Mouse (Mus musculus) midbrain, embryonic 12.5 days (tissue): ENCODE data around the gene Creb1. TPM values are rescaled to one million over a fixed set of nuclear protein-coding genes. Genes with fewer than 3 reads are reported as not detected.

Experiments used
- ATAC-seq: fragments of 200-750 bp; cut with Nextera tagmentation; 2 replicates; pipeline ENCODE4 v1.8.0; 2017; ENCODE audit warnings: low read depth, moderate TSS enrichment, moderate library complexity; ENCODE audit not compliant: low FRiP score
- H3K27ac ChIP-seq: fragments of 300-500 bp; sonication (generic); replicated peaks from 2 replicates; pipeline ENCODE4 v1.5.1; 2016; ENCODE audit warnings: mild to moderate bottlenecking
- H3K27me3 ChIP-seq: fragments of 300-500 bp; sonication (generic); 2 replicates; pipeline ENCODE4 v1.6.1; 2016; ENCODE audit warnings: mild to moderate bottlenecking
- H3K36me3 ChIP-seq: fragments of 300-500 bp; sonication (generic); 2 replicates; pipeline ENCODE4 v1.6.1; 2016
- H3K4me1 ChIP-seq: fragments of 300-500 bp; sonication (generic); 2 replicates; pipeline ENCODE4 v1.6.1; 2016
- H3K4me2 ChIP-seq: fragments of 300-500 bp; sonication (generic); replicated peaks from 2 replicates; pipeline ENCODE4 v1.6.1; 2016; ENCODE audit warnings: mild to moderate bottlenecking, moderate library complexity
- H3K4me3 ChIP-seq: fragments of 300-500 bp; sonication (generic); 2 replicates; pipeline ENCODE4 v1.5.1; 2016; ENCODE audit warnings: mild to moderate bottlenecking
- H3K9ac ChIP-seq: fragments of 300-500 bp; sonication (generic); replicated peaks from 2 replicates; pipeline ENCODE4 v1.6.1; 2016; ENCODE audit warnings: mild to moderate bottlenecking, moderate library complexity
- H3K9me3 ChIP-seq: fragments of 300-500 bp; sonication (generic); 2 replicates; pipeline ENCODE4 v1.6.1; 2016; ENCODE audit warnings: mild to moderate bottlenecking
- WGBS: fragments of 180-500 bp; shearing (Covaris S2); methylation state at CpG from one replicate; pipeline ENCODE4 v1.1.7; 2016; 5-methylcytosine and 5-hydroxymethylcytosine counted together
- polyA plus RNA-seq: library from polyadenylated mRNA; unstranded; fragments of >200 nt; fragmentation: Nextera tagmentation; extraction: Ambion mirVana; gene quantifications from 2 replicates; pipeline ENCODE4 v1.2.1, GENCODE M21; 2016

Gene Creb1
- polyA plus RNA-seq, 1 experiment from 2014 or later: 63.5 TPM

DNA sequence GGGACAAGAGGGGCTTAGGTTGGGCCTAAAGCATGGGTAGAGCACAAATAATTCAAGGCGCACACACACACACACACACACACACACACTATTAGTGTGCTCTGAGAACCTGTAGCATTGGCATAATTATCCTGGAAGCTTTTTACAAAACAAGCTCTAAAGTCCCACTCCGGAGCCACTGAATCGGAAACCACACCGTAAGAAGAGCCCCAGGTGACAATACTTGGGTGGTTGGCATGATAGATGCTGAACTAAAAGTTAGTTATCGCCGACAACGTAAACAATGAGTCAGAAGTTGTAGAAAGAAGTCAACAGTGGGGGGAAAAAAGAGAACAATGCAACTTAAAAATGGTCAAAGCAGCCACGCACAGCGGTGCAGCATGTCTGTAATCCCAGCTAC lies 81.9 kb downstream of the Creb1 start:
- Histone ChIP-seq H3K9ac (no peak overlapping the region), H3K4me2 (no peak overlapping the region), H3K4me3 (no peak overlapping the region), H3K4me1 (peaks cover 19% of the 10 kb centered on the region), H3K27ac (no peak overlapping the region), H3K27me3 (no peaks in the 10 kb centered on the region), H3K9me3 (no peaks in the 10 kb centered on the region), H3K36me3 (peaks cover 21% of the 10 kb centered on the region)
- no peak for ATAC-seq
- WGBS: 90% methylated on average over 9 of the region's 9 CpGs

DNA sequence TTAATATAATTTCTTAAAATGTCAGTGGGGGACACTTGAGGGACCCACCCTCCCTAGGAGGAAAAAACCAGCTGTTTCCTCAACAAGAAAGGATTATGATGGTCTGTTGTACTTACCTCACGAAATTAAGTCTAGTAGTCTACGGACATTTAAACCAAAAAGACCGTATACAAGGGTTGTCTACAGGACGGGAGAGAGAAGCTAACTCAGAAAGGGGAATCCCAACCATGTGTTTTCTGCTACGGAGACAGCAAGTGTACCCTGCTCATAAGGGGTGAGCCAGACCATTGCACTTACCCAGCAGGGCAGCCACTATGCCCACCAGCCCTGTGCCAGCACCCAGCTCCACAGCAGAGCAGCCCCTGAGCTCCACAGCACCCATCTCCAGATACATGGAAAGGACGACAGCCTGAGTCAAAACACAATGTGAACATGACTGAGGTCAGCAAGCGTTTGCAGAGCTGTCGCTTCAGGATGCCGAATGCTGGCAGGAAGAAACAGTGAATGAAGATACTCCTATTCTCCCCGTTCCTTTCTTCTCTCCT lies 82.4 kb downstream of the Creb1 start:
- WGBS: 87% methylated on average over 10 of the region's 10 CpGs
- ATAC-seq: no peak
- H3K4me1 ChIP-seq: peaks cover 19% of the 10 kb centered on the region

DNA sequence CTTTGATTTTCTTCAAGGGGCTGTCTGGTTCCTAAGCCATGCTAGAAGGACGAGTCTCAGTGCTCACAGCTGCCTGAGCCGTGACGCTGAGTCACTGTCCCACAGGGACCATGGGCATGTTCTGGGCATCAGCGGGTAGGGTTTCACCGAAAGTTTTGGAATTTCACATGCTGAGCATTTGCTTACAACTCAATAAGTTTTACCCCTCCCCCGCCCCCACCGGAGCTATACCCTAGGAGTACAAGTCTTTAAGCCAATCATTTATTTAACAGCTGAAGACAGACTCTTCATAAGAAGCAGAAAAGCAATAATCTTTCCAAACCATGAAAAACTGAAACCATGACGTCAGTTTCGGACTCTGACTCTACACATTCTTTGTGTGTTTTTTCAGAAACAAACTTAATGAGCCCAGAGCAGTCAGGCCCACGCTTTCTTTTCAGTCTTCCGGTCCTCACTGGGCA lies 83.1 kb downstream of the Creb1 start:
- Histone ChIP-seq H3K4me2 (peak overlapping the region; percentile 71; the same call in 1 of the 2 replicates), H3K27me3 (no peaks in the 10 kb centered on the region), H3K36me3 (peaks cover 9% of the 10 kb centered on the region; the same call in 1 of the 2 replicates), H3K4me1 (peaks cover 19% of the 10 kb centered on the region), H3K4me3 (no peak overlapping the region), H3K9ac (no peak overlapping the region), H3K27ac (no peak overlapping the region), H3K9me3 (no peaks in the 10 kb centered on the region)
- no peak for ATAC-seq
- 79% methylated on average over 11 of the region's 11 CpGs for WGBS

More for the DNA sequence above, 82.4 kb downstream of the Creb1 start:
- no peaks in the 10 kb centered on the region for H3K27me3 ChIP-seq
- no peaks in the 10 kb centered on the region for H3K9me3 ChIP-seq
- H3K27ac ChIP-seq: no peak overlapping the region
- no peak overlapping the region for H3K4me2 ChIP-seq
- no peak overlapping the region for H3K9ac ChIP-seq
- peaks cover 16% of the 10 kb centered on the region for H3K36me3 ChIP-seq
- no peak overlapping the region for H3K4me3 ChIP-seq

DNA sequence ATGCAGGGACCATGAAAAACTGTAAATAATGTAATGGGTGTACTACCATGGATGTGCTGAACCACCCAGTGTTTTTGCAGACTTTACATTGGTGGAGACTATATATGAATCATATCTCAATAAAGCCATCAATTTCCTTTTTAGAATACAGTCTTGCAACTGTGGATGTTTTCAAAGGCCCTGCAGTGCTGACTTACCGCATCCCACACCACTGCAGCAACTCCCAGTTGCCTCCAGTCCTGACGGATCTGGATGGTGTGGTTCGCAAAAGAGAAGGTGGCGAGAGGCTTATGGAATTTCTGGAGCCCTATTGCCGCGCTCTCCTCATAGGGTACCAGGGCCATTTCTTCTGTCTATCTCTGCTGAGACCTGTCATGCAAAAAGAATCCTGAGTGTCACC lies 83.6 kb downstream of the Creb1 start:
- no peak for ATAC-seq
- H3K27ac ChIP-seq: no peak overlapping the region
- H3K36me3 ChIP-seq: peaks cover 8% of the 10 kb centered on the region; the same call in 1 of the 2 replicates
- H3K4me1 ChIP-seq: peaks cover 19% of the 10 kb centered on the region
- H3K4me3 ChIP-seq: peak overlapping the region; percentile 77
- H3K9ac ChIP-seq: peak overlapping the region; percentile 92; the same call in 1 of the 2 replicates
- H3K27me3 ChIP-seq: no peaks in the 10 kb centered on the region
- H3K9me3 ChIP-seq: no peaks in the 10 kb centered on the region
- peak overlapping the region; percentile 71 for H3K4me2 ChIP-seq
- WGBS: 71% methylated on average over 6 of the region's 6 CpGs

DNA sequence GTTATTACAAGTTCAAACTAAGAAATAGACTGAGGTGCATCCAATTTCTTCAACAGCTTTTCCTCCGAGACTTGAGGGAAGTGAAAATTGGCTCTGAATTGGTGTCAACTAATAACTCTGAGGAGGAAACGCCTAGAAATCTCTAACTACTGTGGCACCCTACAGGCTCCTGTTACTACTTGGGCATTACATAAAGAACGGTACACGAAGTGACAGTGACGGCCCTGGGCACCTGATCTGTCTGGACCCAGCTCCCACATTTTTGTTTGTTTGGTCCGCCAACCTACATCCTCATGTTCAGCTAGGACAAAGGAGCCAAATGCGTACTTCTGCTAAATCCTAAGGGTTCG lies 84.1 kb downstream of the Creb1 start:
- Histone ChIP-seq H3K27me3 (no peaks in the 10 kb centered on the region), H3K4me2 (peak overlapping the region; percentile 71), H3K36me3 (peaks cover 8% of the 10 kb centered on the region; the same call in 1 of the 2 replicates), H3K9ac (peak overlapping the region; percentile 92), H3K4me3 (peak overlapping the region; percentile 77), H3K9me3 (no peaks in the 10 kb centered on the region), H3K27ac (peak overlapping the region; percentile 94), H3K4me1 (peaks cover 19% of the 10 kb centered on the region)
- ATAC-seq: peak; percentile 11
- WGBS: 7% methylated on average over 8 of the region's 8 CpGs

DNA sequence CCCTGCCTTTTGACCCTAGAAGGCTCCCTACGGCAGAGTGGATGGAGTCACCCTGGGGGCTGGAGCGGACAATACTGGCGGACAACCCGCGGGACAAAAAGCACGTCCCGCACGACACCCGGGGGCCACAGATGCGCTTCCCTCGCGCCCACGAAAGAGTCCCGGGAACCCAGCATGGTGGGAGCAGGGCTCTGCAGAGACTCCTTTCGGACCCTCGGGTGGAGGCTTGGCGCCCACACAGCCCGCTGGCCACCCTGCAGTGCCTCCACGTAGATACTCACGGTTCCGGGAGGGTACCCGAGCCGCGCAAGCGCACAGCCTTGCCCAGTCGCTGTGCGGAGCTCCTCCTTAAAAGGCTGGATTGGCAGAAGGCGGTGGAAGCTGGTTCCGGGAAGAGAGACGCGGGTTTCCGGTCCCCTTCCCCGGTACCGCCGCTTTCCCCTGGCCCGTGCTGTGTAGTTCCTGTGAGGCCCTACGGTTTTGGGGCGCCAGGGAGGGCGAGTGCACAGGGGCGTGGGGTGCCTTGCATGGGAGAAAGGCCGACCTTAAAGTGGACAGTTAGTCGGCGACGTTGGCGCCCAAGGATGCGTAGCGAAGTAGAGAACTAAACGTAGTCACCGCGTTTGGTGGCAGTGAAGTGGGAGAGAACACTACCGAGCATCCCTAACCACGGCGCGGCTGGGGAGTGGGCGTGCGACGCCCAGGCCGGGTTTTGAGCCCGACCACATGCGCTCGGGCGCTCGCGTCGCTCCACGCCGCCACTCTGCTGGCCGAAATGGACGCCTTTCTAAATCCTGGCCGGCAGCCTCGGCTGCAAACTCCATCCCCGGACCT lies 84.7 kb downstream of the Creb1 start, which contains the start of gene Mettl21a:
TSS of gene Mettl21a (minus strand) at position 362 of the 834 bp plus-strand sequence.
- under 1% methylated on average over 72 of the region's 72 CpGs for WGBS
- Histone ChIP-seq H3K4me2 (peak within 1 kb of the TSS; percentile 71), H3K36me3 (peaks cover 7% of the 10 kb centered on the region; the same call in 1 of the 2 replicates), H3K9me3 (no peaks in the 10 kb centered on the region), H3K4me3 (peak within 1 kb of the TSS; percentile 77), H3K27me3 (no peaks in the 10 kb centered on the region), H3K4me1 (peaks cover 19% of the 10 kb centered on the region), H3K9ac (peak within 1 kb of the TSS; percentile 92), H3K27ac (peak within 1 kb of the TSS; percentile 94)
- ATAC-seq: peak; percentile 95

DNA sequence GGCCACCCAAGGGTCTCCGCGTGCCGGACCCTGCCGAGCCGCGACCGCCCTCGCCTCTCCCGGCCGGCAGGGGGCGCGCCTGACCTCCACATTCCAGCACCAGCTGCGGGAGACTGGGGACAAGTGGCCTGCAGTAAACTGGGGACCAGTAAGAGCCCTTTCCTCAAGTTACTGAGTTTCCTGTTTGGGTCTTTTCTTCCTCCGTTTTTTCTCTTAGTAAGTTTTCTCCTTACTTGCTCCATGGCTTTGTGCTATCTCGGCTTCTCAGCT lies 85.2 kb downstream of the Creb1 start:
- peak; percentile 82 for ATAC-seq
- Histone ChIP-seq H3K4me2 (peak overlapping the region; percentile 71), H3K27me3 (no peaks in the 10 kb centered on the region), H3K9ac (peak overlapping the region; percentile 92), H3K9me3 (no peaks in the 10 kb centered on the region), H3K27ac (peak overlapping the region; percentile 94), H3K4me3 (peak overlapping the region; percentile 77), H3K36me3 (peaks cover 2% of the 10 kb centered on the region; the same call in 1 of the 2 replicates), H3K4me1 (peaks cover 19% of the 10 kb centered on the region)
- 0% methylated on average over 15 of the region's 15 CpGs for WGBS

DNA sequence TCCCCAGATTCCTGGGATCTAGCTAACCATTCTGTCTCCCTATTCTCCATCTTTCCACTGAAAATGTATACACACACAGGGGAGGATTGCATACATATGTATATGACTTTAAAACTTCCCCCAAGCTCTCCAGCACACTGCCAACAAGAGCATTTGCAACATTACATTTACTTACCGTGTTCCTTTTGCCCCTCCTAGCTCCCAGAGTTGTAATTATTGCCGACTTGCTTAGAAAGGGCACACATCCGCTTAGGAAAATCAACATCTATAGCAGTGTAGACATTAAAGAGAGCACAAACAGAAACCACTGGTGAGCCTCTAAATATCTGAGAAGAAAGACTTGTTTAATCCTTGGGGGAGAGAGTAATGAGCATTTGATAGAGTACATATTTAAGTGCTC lies 85.8 kb downstream of the Creb1 start:
- Histone ChIP-seq H3K36me3 (no peaks in the 10 kb centered on the region; the same call in 1 of the 2 replicates), H3K9ac (peak overlapping the region; percentile 29; the same call in 1 of the 2 replicates), H3K4me2 (peak overlapping the region; percentile 71), H3K4me1 (peaks cover 19% of the 10 kb centered on the region), H3K4me3 (peak overlapping the region; percentile 77), H3K27ac (no peak overlapping the region), H3K9me3 (no peaks in the 10 kb centered on the region), H3K27me3 (no peaks in the 10 kb centered on the region)
- 71% methylated on average over 3 of the region's 3 CpGs for WGBS
- ATAC-seq: no peak

DNA sequence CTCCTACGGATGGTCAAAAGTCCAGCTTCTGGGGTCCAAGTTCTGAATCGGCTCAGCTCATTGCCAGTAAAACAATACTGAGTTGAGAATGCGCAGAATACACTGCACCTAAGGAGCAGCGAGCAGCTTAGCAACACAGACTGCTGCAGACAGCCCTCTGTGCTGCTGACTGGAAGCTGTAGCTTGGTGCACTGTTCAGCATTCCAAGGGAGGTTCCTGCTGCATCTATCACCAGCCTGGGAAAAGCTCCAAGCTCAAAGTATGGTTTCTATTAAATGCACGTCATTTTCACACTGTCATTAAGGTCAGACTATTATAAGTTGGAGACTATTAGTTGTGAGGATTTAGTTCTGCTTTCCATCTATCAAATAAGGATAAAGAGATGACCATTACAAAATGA lies 88.7 kb downstream of the Creb1 start:
- Histone ChIP-seq H3K27ac (no peak overlapping the region), H3K4me3 (no peak overlapping the region), H3K9me3 (no peaks in the 10 kb centered on the region), H3K27me3 (no peaks in the 10 kb centered on the region), H3K36me3 (no peaks in the 10 kb centered on the region), H3K9ac (no peak overlapping the region), H3K4me1 (peaks cover 15% of the 10 kb centered on the region), H3K4me2 (no peak overlapping the region)
- WGBS: 81% methylated on average over 5 of the region's 5 CpGs
- no peak for ATAC-seq

DNA sequence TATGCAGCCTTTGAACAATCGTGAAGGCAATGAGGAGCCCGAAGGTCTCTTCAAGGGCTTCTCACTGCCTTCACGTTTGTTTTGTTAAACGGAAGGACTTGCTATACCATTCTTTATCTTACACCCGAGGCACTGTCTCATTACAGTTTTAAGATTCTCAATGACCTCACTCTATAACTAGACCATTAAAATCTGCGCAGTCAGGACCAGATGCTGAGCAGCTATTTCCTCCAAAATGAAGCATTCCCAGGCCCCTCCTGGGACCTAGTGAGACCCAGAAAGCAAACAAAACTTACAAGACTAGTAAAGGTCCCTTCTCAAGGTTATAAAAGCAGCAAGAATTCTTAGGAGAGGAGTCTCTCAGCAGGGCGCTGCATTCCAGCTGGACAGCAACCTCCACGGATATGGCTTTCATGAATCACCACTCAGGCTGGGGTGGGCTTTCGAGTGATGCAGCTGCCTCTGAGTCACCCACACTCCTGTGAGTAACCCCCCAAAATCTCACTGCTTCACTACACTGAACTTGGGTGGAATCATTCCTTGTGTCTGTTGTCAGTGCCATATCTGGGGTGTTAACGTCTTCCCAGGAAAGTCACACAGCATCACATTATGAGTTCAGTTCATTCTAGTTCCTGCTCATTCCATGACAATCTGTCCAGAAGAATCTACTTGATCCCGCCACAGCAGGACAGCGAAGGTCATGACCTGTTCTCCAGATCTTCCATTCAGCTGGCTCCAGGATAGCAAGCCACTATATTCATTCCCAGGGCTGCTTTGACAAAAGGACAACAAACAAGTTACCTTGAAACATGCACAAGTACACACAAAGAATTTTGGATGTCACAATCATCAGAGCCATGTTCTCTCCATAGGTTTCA lies 91.4 kb downstream of the Creb1 start:
- Histone ChIP-seq H3K27ac (no peak overlapping the region), H3K4me1 (no peaks in the 10 kb centered on the region; the same call in 1 of the 2 replicates), H3K9ac (no peak overlapping the region), H3K4me2 (no peak overlapping the region), H3K4me3 (no peak overlapping the region), H3K9me3 (no peaks in the 10 kb centered on the region), H3K27me3 (no peaks in the 10 kb centered on the region), H3K36me3 (no peaks in the 10 kb centered on the region)
- ATAC-seq: no peak
- WGBS: 61% methylated on average over 12 of the region's 12 CpGs

DNA sequence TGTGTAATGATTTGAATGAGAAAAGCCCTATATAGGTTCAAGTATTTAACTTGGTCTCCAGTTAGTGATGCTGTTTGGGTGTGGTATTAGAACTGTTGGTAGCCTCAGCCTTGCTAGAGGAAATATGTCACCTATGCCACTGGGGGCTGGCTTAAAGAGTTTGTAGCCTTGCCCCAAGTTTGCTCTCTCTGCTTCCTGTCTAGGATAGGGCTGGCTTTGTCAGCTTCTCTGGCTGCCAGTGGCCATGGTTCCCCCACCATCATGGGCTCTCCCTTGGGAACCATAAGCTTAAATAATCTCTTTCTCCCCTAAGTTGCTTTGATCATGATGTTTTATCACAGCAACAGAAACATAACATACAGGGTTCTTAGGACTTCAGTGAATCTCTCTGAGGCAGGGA lies 92.8 kb downstream of the Creb1 start:
- Histone ChIP-seq H3K9ac (no peak overlapping the region), H3K4me1 (no peaks in the 10 kb centered on the region; the same call in 1 of the 2 replicates), H3K9me3 (no peaks in the 10 kb centered on the region), H3K4me3 (no peak overlapping the region), H3K4me2 (no peak overlapping the region), H3K27ac (no peak overlapping the region), H3K27me3 (no peaks in the 10 kb centered on the region), H3K36me3 (no peaks in the 10 kb centered on the region)
- ATAC-seq: no peak

DNA sequence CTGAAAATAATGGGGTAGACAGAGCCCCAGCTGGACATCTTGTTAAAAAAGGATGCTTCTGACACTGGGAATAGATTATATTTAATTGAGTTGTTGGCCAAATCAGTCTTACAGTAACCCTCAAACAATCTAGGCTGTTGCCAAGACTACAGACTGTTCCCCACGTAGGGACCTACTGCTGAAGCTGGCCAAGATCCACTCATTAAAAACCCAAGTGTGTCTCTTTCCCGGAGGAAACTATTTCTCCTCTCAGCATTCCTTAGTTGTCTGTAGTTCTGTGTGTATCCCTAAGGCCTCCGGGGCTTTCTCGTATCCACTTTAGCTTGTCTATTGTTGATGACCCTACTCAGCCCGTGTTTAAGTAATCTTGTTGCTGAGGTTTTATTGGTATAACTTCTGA lies 99.1 kb downstream of the Creb1 start:
- Histone ChIP-seq H3K27ac (no peak overlapping the region), H3K4me3 (no peak overlapping the region), H3K27me3 (no peaks in the 10 kb centered on the region), H3K9me3 (no peaks in the 10 kb centered on the region), H3K4me2 (no peak overlapping the region), H3K9ac (no peak overlapping the region), H3K36me3 (no peaks in the 10 kb centered on the region), H3K4me1 (no peaks in the 10 kb centered on the region)
- no peak for ATAC-seq
- WGBS: 89% methylated on average over 5 of the region's 5 CpGs
